Mouse (Mus musculus) ES-Bruce4 (cell line): Measurements from ENCODE around the gene Gm19345.

Source experiments
- CTCF ChIP-seq: IDR thresholded peaks from one replicate; pipeline ENCODE4 v1.8.1; 2011; ENCODE audit warnings: low read depth, low read length
- EP300 ChIP-seq: IDR thresholded peaks from 2 replicates; pipeline ENCODE4 v1.6.1; 2011; ENCODE audit warnings: low read depth, low read length; ENCODE audit not compliant: insufficient read depth
- POLR2A ChIP-seq: IDR thresholded peaks from one replicate; pipeline ENCODE4 v1.8.1; 2011; ENCODE audit warnings: low read length; ENCODE audit not compliant: insufficient read depth

DNA sequence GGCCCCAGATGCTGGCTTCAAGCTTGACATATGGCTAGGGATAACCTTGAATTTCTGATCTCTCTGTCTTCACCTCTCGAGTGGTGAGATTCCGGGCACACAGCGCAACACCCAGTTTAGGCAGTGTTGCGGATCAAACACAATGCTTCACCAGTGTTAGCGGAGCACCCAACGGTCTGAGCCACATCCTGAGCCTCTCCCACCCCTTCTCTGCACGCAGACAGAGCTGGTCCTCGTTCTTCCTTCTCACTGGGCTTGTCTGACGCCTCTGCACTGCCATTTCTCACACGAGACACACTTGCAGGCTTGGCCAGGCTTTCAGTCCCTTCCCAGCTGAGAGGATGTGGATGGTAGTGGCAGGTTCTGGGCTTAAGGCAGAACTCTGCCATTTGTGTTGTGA, 7.9 kb downstream of the Gm19345 start:
- no peak for TF ChIP-seq CTCF
- no peak for TF ChIP-seq EP300
- no peak for TF ChIP-seq POLR2A
